Mouse (Mus musculus) splenic B cell, adult 2 months (primary cell): ENCODE data around the gene Zfp658.

ENCODE experiments used
- DNase-seq: peaks from one replicate; pipeline ENCODE4 v3.0.0-alpha.2; 2011; ENCODE audit warnings: low read depth, low spot score
- H3K27me3 ChIP-seq: 2 replicates; pipeline ENCODE4 v1.6.1; 2012; ENCODE audit warnings: mild to moderate bottlenecking, low read length, moderate library complexity, mixed read lengths; ENCODE audit not compliant: control insufficient read depth, poor library complexity, insufficient read depth, severe bottlenecking
- H3K36me3 ChIP-seq: 2 replicates; pipeline ENCODE4 v1.6.1; 2012; ENCODE audit warnings: mild to moderate bottlenecking, low read length, moderate library complexity, mixed read lengths; ENCODE audit not compliant: control insufficient read depth, poor library complexity, insufficient read depth, severe bottlenecking

The Zfp658 gene

DNA sequence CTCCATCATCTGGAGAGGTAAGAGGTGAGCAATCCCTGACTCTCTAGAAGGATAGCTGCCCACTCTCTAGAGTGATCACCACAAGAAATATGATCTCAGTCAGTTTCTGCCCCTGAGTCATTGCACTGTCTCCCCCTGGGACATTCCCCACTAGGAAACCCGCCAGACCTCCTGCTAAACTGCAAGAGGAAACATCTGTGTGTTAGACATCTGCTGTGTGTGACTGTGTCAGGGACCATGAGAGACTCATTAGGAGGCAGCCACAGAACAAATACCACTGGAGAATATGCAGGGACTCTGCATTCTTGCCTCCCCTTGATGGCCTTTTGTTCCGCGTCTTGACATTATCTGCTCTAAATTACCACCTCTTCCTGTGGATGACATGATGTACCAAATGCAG lies 7.5 kb upstream of the Zfp658 start:
- no peaks in the 10 kb centered on the region for H3K36me3 ChIP-seq
- peak; percentile 21 for DNase-seq

DNA sequence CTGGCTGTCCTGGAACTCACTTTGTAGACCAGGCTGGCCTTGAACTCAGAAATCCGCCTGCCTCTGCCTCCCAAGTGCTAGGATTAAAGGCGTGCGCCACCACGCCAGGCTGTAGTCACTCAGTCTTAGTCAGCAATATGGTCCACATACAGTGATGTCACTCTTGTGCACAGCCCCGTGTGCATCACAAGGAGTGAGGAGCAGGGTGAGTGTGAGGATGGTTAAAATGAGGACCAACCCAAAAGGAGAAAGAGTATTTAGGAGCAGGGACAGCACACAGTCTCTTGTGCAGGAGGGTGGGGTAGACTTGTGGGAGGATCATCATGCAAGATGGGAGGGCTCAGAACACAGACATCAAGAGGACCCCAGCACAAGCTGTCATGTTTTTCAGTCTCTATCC lies 6.7 kb upstream of the Zfp658 start:
- H3K27me3 ChIP-seq = no peaks in the 10 kb centered on the region
- no peaks in the 10 kb centered on the region for H3K36me3 ChIP-seq
- DNase-seq = no peak

More for the DNA sequence above, 7.5 kb upstream of the Zfp658 start:
- no peaks in the 10 kb centered on the region for H3K27me3 ChIP-seq

DNA sequence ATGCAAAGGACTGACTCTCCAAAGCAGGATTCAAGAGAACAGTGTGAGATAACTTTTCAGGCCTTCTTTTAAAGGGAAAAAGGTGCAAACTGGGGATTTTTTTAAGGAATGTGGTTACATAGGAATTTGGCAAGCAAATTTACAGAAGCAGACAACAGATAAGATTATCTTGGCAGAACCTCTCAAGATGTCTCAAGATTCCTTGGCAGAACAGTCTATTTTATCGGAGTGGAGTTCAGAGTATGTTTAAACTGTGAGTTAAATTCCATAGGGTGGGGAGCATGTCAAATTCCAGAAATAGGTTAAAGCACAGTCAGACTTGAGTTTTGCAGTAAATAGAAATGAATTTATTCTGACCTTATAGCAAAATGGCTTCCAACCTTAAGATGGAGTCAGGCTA lies 5.2 kb upstream of the Zfp658 start:
- Histone ChIP-seq H3K36me3 (no peaks in the 10 kb centered on the region), H3K27me3 (no peaks in the 10 kb centered on the region)
- DNase-seq = no peak

DNA sequence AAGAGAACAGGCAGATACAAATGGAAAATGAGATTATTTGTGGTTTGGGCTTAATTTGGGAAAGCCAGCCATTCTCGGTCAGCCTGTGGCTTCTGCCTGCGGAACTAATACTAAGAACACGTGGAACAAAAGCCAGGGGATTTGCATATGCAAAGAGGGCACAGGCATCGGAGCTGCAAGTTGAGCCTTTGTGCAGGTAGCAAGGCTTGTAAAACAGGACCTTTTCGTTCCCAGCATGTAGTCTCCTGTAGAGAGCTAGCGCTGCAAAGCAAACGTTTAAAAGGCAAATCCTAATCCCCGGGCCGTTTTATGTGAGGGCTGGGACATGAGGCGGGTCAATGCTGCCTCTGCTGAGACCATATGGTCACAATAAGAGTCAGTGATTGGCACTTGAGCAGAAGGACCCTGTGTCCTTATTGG lies 605 bp downstream of the Zfp658 start:
- Histone ChIP-seq H3K36me3 (0 out of 2 replicates have a peak, but pooled peaks cover 4% of the 10 kb centered on the region), H3K27me3 (no peaks in the 10 kb centered on the region)
- peak; percentile 86 for DNase-seq

DNA sequence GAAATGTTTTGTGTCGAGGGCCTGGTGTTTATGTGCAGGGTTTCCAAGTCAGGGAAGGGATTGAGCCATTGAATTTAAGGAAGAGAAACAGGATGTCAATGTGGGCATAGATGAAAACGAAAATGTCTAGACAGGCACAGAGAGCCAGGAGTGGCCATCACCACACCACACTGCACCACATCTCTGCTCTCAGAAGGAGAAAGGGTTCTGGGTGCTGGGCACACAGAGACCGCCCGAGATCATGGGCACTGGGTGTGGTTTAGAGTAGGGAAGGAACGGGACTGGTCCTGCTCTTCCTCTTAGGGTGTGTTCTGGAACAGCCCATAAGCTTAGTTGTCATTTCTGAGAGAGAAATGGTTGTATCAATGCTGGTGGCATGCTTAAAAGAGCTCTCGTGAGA lies 1.2 kb downstream of the Zfp658 start:
- DNase-seq = no peak
- Histone ChIP-seq H3K36me3 (0 out of 2 replicates have a peak, but pooled peaks cover 4% of the 10 kb centered on the region), H3K27me3 (no peaks in the 10 kb centered on the region)

DNA sequence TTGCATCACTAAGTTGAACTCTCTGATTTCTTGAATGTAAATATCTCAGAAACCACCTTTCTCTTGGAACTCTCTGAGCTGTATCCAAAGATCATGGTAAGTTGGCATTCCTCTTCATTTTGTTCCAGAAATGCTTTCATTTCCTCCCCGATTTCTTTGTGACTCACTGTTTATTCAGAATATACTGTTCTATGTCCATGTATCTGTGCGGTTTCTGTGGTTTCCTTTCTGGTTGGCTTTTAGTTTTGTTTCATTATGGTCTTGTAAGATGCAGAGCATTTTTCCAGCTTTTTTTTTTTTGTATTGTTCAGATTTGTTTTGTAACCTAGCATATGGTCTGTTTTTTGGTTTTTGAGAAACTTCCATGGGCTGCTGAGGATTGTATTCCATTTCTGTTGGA lies 9.2 kb downstream of the Zfp658 start:
- DNase-seq = no peak
- Histone ChIP-seq H3K27me3 (no peaks in the 10 kb centered on the region), H3K36me3 (0 out of 2 replicates have a peak, but pooled peaks cover 4% of the 10 kb centered on the region)

DNA sequence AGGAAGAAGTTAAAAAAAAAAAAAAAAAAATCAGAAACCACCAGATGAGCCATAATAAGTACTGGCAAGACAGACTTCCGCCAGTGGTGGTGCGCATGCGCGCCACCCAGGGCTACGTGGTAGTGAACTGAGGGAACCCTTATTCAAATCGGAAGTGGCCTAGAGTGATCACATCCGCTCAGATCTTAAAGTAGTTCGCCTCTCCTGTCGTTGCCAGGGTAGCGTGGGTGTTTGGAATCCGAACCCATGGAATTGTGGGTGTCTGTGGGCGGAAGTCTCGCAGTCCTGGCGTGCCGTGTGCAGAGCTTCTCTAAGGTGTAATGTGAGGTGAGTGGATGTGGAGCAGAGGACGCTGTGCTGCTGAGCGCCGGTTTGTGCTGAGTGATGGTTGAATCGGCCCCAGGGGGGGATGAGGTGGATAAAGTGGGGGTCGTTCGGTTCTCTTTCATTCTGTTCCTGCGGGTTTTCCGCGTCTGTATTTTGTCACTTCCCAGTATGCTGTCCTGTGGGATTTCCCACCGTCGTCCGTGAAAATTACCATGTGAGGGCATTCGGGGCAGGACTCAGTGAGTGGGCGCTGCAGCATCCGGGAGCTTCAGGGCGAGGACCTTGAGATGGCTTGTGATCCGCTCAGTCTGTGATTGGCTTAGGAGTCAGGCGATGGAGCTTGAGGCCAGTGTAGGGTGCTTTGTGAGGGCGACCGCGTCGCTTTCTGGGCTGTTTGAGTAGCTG lies 17.6 kb downstream of the Zfp658 start, which contains the start of gene Zfp719:
TSS of gene Zfp719 (plus strand) at position 171 of the 732 bp plus-strand sequence.
- H3K36me3 ChIP-seq = peaks cover 2% of the 10 kb centered on the region; the same call in 1 of the 2 replicates
- DNase-seq = peak; percentile 96
- H3K27me3 ChIP-seq = no peaks in the 10 kb centered on the region

DNA sequence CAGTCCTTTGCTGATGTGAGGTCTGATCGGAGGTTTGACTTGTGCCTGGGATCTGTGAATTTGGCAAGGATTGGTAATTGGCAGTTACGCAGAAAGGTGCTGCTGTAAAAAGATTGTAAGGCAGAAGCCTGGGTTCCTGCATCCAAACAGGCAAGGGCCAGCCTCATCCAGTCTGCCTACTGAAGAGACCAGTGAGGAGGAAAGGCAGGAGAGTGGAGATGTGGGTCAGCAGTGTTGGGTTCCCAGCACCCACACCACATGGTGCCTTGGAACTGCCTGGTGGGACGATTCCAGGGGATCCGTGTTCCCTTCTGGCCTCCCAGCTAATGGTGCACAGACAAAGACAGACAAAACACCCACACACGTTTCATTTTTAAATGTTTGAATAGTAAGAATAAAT lies 18.5 kb downstream of the Zfp658 start:
- Histone ChIP-seq H3K27me3 (no peaks in the 10 kb centered on the region), H3K36me3 (peaks cover 2% of the 10 kb centered on the region)
- DNase-seq = no peak

DNA sequence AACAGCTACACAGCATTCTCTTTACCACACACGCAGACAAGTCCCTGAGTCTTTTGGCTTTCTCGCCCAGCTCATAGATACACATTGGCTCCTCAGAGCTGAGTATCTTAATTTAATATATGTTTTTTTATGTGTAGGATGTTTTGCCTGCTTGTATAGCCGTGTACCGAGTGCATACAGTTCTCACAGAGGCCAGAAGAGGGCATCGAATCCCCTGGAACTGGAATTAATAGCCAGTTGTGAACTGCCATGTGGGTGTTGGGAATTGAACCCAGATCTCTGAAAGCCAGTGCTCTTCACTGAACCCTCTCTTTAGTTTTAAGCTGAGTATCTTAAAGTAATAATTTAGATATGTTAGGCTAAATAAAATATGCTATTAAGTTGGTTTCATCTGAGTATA lies 22.7 kb downstream of the Zfp658 start:
- Histone ChIP-seq H3K27me3 (no peaks in the 10 kb centered on the region), H3K36me3 (peaks cover 7% of the 10 kb centered on the region)
- peak; percentile 23 for DNase-seq

DNA sequence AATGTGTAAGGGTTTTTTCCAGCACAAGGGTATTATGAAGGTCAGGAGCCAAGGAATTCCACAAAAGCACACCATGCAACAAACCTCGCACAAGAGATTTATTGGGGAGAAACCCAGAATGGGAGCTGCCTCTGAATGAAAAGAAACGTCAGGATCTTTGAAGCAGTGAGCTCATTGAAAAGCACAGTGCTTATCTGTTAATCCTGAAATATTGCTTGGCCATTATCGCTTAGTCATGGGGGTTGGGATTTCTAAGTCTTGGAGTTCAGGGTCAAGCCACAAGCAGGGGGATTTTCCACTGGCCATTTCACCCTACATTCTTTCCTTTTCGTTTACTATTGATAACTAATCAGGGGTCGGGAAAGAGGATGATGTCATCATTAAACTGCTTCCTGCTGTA lies 39.8 kb downstream of the Zfp658 start:
- Histone ChIP-seq H3K27me3 (no peaks in the 10 kb centered on the region; the same call in 1 of the 2 replicates), H3K36me3 (no peaks in the 10 kb centered on the region)
- DNase-seq = no peak

DNA sequence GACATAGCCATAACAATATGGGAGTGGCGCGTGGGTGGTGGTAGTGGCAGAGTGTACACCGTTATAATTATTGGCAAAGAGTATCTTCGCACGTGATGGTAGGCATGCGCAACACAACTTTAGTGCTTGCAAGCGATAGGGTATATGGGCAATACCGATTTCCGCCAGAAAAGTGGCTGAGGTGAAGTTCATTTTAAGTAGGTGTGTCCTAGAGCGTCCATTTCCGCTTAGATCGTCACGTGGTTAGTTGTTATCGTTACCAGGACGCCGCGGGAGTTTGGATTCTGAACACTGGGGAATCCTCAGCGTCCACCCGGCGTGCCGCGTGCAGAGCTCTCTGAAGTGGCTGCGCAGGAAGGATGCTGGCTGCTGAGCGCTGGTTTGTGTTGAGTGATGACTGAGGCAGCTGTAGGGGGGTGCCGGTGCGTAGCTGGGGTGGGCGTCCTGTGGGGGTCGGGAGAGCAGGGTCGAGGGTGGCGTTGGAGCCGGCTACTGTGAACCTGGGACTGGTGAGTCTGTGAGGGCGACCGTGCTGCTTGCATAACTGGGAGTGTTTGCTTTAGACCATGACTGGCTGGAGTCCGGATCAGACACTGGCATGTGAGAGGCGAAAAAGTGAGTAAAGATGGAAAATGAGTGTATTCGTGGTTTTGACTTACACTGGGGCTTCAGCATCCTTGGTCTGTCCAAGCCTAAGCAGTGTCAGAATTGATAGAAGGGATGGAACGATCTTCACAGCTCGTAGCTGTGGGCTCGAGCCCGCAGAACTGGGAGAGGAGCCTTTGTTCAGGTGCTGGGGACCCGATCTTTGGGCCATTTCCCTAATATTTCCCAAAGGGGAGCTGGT lies 45.1 kb downstream of the Zfp658 start, which contains the start of gene Zfp819:
TSS of gene Zfp819 (plus strand) at position 274 of the 847 bp plus-strand sequence.
- H3K27me3 ChIP-seq = no peaks in the 10 kb centered on the region; the same call in 1 of the 2 replicates
- H3K36me3 ChIP-seq = no peaks in the 10 kb centered on the region
- peak; percentile 20 for DNase-seq

DNA sequence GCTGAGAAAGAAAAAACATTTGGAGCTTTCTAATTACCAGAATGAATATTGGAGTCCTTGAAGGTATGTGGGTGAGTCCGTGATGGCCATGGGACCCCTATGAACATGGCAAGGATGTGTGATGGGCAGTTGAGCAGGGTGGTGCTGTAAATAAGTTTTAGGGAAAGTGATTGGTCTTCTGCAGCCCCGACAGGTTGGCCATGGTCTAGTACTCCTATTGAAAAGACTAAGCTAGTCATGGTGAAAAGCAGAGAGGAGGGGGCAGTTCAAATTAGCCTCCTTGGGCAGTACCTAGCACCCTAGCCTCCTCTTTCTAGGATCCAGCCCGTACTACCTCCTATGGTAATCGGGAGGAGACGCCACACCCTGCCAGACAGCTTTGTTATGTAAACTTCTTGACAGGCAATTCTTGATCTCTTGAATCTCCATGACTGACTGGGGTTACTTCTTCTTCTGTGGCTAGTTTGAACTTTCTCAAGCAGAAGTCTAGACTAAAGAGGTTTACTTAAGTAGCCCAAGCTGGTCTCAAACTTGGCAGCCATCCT lies 45.8 kb downstream of the Zfp658 start:
- no peaks in the 10 kb centered on the region; the same call in 1 of the 2 replicates for H3K27me3 ChIP-seq
- H3K36me3 ChIP-seq = no peaks in the 10 kb centered on the region
- no peak for DNase-seq

DNA sequence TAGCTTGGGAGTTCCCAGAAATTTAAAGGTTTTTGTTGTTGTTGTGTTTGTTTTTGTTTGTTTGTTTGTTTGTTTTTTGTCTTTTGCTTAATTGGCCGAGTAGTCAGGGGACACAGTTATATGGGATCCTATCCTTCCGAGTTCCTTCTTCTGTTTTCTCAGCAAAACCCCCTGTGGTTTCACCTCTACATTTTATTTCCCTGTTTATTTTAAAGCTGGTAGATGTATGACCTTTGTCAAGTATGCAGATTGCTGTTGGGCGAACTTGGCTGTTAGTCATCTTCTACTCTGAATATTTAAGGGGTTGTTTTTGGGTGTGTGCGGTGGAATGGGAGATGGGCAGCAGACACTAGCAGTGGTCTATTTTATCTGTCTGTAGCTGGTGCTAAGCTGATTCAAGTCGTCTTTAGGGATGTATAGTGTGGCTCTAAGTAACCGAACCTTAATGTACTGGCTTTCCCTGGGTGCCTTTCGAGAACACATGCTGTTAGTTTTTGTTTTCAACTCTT lies 46.3 kb downstream of the Zfp658 start:
- Histone ChIP-seq H3K36me3 (no peaks in the 10 kb centered on the region), H3K27me3 (no peaks in the 10 kb centered on the region; the same call in 1 of the 2 replicates)
- DNase-seq = no peak

DNA sequence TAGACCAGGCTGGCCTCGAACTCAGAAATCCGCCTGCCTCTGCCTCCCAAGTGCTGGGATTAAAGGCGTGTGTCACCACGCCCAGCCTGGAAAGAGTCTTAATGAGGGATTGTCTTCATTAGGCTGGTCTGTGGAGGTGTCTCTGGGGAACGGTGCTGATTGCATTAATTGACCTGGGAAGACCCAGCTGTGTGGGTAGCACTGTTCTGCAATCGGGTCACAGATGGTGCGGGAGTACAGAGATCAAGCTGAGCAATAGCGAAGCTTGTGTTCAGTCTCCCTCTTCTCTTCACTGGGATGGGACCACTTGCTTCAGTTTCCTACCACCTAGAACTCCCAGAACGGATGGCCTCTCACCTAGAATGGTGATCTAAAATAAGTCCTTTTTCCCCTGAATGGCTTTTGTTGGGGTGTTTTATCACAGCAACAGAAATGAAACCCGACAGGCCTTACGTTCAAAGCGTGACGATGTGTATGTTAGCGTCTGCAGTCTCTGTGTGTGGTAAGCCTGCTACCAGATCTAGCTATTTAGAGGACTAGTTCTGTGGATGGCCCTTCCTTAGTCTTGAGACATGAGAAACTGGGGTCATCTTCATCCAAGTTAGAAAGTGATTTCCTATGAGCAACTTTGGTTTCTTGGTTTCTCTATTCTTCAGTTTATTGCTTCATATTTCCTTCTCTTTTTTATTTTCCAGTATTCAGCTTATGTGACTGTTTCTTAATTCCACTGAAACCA lies 51.9 kb downstream of the Zfp658 start:
- DNase-seq = no peak
- Histone ChIP-seq H3K36me3 (no peaks in the 10 kb centered on the region), H3K27me3 (no peaks in the 10 kb centered on the region)
